Mouse (Mus musculus) lung, postnatal 0 days (tissue): ENCODE measurements around the gene Slc37a1.

Experiments
- CTCF ChIP-seq: IDR thresholded peaks from 2 replicates; pipeline ENCODE4 v1.5.1; 2016; ENCODE audit warnings: antibody characterized with exemption, mild to moderate bottlenecking
- EP300 ChIP-seq: IDR thresholded peaks from 2 replicates; pipeline ENCODE4 v1.6.1; 2016; ENCODE audit warnings: antibody characterized with exemption, mild to moderate bottlenecking, control low read depth

DNA sequence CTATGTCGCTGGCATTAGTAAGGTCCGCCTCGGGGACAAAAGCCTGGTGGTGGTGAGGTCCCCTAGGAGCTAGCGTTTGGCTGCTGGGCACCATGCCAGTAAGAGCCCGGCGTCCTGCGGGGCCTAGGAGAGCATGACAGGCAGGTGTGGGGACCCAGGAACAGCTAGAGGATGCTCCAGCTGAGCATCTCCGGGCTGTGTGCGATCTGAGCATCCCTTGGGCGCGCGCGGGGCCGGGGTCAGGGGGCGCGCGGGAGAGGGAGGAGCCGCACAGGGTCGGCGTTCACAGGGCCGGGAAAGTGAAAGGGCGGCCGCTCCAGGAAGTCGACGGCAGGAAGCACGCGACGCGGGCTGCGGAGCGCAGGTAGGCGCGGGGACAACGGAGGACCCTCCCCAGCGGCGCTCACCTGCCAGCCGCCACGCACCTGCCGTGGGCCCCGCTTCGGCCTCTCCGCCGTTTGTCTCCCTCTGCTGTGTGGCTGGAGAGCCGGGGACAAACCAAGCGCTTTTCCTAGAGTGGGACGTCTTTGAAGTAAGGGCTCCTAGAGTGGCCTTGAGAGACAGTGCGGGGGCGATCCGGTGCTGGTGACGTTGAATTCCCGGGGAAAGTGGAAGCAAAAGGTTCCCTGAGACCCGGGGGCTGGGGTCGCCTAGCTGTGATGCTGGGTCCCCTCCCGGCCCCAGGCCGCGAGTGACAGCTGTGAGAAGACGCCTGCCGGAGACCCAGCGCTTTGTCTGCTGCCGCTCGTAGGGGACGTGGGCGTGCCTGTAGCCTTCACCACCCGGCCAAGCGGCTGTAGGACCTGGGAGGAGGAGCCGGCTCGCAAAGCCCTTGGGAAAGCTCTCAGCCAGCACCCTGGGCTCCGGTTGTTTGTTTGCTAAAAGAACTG lies 9.5 kb downstream of the Slc37a1 start:
- TF ChIP-seq EP300: no peak
- peak; percentile 30; the same call in 1 of the 2 replicates for TF ChIP-seq CTCF
